Mouse (Mus musculus) spleen, adult 2 months (tissue): Measurements from ENCODE around the gene Kif1b.

Experiments
- CTCF ChIP-seq: fragments of 200-500 bp; IDR thresholded peaks from 2 replicates; pipeline ENCODE4 v1.5.1; 2011; ENCODE audit warnings: mild to moderate bottlenecking, inconsistent platforms; ENCODE audit not compliant: insufficient read depth, insufficient read length, insufficient replicate concordance; ENCODE audit errors: extremely low read depth
- POLR2A ChIP-seq: fragments of 200-500 bp; IDR thresholded peaks from 2 replicates; pipeline ENCODE4 v1.6.1; 2011; ENCODE audit warnings: low read depth, low read length, inconsistent platforms

GRCm38 (mm10) chr4:149328735-149329134 is 21.2 kb upstream of the Kif1b start:
- TF ChIP-seq CTCF (no peak), POLR2A (no peak)
